Mouse (Mus musculus) liver, postnatal 0 days (tissue): ENCODE measurements around the gene Nectin2.

Experiments used
- CTCF ChIP-seq: sonication (generic); IDR thresholded peaks from 2 replicates; pipeline ENCODE4 v1.5.1; 2016; ENCODE audit warnings: antibody characterized with exemption, low read depth
- EP300 ChIP-seq: IDR thresholded peaks from 2 replicates; pipeline ENCODE4 v1.6.1; 2016; ENCODE audit warnings: antibody characterized with exemption, low read depth, mild to moderate bottlenecking

DNA sequence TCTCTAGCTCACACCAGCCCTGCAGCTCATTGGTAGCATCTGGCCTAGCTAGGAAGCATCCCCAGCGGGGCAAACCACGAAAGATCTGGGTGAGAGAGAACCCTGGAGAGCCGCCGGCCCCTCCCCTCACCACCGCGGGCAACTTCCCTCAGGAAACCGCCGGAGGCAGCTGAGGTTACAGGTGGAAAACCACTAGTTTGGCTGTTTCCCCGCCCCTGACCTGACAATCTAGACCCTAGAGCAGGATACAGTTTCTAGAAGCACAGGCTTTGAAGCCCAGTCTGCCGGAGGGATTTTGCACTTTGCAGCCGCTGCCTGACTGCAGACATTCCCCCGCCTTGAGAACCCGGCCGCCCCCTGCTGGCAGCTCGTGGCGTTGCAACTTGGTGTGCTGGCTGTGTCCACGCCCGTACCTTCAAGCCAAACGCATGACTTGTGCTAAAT, 39.6 kb upstream of the Nectin2 start:
- TF ChIP-seq CTCF, result peak; percentile 98
- no peak for TF ChIP-seq EP300
